Mouse (Mus musculus) gastrocnemius, adult 18-20 months (tissue): ENCODE data around the gene Tbc1d22a. TPM values are rescaled to one million over a fixed set of nuclear protein-coding genes. Genes with fewer than 3 reads are reported as not detected.

ENCODE experiments used
- DNase-seq: peaks from one replicate; pipeline ENCODE4 v3.0.0; 2021; ENCODE audit warnings: low spot score
- total RNA-seq, 2 experiments: library from RNA; stranded (reverse); gene quantifications; 2 replicates each; pipeline ENCODE4 v1.2.3; 2021

Gene Tbc1d22a
- total RNA-seq, 2 experiments from 2014 or later, result 15.6 to 17.1 TPM

- DNase-seq, result no peak
These were observed 17.7 kb downstream of the Tbc1d22a start for GRCm38 (mm10) chr15:86231831-86232512.

- DNase-seq, result no peak
These were observed 19.7 kb downstream of the Tbc1d22a start for GRCm38 (mm10) chr15:86234001-86234400.

GRCm38 (mm10) chr15:86234517-86235441 is 20.5 kb downstream of the Tbc1d22a start:
- peak; percentile 68 for DNase-seq

DNA sequence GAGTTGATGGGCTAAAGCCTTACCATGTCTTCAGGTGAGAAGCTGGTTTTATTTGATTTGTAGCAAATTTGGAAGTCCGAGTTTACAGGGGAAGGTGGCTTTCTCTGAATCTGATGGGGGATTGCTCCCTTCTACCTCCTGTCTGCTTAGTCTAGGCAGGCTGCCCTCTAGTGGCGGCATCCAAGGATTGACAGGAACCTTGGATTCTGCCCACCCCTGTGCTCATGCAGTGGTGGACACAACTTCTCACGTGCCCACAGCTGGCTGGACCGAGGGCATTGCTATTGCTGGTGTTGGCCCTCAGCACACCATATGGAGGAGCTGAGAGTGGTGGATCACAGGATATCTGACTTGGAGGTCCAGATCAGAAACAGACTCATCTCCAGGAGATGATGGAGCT is 22.0 kb downstream of the Tbc1d22a start:
- peak; percentile 39 for DNase-seq

DNA sequence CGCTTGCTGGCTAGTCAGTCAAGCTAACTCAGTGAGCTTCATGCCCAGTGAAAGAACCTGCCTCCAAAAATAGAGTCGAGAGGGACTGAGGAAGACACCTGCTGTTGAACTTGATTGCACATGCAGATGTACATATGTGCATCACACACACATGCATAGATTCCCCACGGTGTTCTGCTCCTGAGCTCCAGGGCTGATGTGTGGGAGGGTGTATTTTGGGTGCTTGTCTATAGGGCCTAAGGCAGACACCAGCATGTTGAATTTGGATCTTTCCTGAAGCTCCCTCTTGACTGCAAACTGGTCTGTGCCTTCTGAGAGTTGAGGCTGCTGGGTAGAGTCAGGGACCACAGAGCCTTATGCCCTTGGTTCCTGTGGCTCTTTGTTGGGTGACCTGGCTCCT is 23.8 kb downstream of the Tbc1d22a start:
- DNase-seq, result no peak

DNA sequence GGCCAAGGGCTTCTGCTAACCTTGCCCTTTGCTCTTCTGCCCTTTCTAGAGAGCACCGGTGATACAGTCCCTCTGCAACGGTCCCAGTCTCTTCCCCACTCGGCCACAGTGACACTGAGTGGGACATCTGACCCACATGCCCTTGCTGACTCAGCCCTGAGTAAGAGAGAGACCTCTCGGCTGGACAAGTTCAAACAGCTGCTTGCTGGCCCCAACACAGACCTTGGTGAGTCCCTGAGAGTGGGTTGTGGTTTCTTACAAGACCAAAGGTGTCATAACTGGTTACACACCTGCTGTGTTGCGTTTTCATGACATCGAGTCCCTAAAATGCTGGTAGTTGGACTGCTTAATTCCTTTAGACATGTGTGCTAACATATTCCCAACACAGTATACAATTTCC is 24.8 kb downstream of the Tbc1d22a start:
- DNase-seq, result no peak

GRCm38 (mm10) chr15:86239801-86240200 is 25.5 kb downstream of the Tbc1d22a start:
- DNase-seq, result peak; percentile 66

- DNase-seq, result peak; percentile 59
These were observed 29.4 kb downstream of the Tbc1d22a start for GRCm38 (mm10) chr15:86243708-86244107.

DNA sequence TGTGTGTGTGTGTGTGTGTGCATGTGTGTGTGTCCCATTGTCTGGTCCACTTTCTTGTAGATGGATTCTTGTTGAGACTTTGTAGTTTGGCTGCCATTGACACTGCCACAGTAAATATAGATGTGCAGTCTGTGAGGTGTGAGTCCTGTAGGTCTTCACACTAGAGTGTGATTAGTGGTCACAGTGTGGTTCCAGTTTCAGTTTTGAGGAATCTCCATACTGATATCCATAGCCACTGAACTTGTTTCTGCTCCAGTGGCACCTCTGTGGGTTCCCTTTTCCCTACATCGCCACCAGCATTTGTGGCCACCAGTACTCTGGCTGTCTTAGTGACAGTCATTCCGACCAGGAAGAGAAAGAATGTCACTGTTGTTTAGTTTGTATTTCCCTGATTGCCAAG is 30.1 kb downstream of the Tbc1d22a start:
- DNase-seq, result no peak

DNA sequence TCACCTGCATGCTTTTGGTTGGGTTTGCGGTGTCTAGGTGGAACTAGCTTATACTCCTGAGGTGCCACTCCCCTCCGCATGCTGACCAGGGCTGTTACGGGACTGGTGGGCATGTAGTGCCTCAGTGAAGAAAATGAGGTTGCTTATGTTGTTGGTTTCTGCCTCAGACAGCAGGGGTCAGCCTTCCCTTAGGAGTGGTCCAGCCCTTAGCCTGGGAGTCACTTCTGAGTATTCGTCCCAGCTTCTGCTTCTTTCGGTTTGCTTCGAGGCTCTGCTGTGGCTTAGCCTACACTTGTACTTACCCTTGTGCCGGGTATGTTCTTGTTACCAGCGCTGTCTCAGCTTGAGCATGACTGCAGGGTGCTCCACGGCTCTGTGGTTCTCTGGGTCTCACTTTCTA is 36.0 kb downstream of the Tbc1d22a start:
- peak; percentile 51 for DNase-seq

- DNase-seq, result no peak
These were observed 37.9 kb downstream of the Tbc1d22a start for GRCm38 (mm10) chr15:86252130-86252529.

DNA sequence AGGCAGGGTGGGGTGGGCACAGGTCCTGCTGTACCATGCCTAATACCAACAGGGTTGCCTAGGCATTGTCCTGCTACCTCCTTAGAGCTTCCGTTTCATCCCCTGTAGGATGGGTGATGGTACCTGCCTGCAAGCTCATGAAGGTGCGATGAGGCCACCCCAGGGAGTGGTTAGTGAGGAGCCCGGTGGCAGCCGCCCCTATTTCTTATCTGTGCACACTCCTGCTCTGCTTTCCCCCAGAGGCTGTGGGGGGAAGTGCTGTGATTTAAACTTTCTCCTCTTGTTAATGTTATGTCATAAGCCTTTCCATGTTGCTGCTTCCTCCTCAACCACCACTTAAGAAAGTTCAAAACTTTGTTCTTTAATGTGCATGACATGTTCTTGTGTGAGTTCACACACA is 38.4 kb downstream of the Tbc1d22a start:
- DNase-seq, result no peak

GRCm38 (mm10) chr15:86253411-86253810 is 39.2 kb downstream of the Tbc1d22a start:
- no peak for DNase-seq

GRCm38 (mm10) chr15:86256201-86256600 is 41.9 kb downstream of the Tbc1d22a start:
- no peak for DNase-seq

DNA sequence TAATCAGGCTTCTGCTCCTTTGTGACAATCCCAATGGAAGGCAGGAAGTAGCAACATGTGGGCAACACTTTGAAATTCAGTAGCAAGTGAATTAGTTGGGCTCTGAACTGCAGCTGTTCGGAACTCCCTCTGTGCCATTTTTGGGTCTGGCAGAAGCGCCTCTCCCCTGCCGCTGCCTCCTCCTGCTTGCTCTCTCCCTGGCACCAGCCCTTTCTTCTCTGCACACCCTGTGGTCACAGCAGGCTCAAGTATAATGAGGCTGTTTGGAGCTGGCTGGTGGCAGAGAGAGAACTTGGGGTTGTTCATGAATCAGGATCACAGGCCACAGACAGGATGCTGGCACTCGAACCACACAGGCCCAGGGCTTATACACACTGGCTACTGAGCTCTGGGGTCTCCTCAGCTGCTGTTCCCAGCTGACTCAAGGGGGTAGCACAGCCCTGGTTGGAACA is 42.5 kb downstream of the Tbc1d22a start:
- DNase-seq, result no peak

GRCm38 (mm10) chr15:86257916-86258685 is 43.8 kb downstream of the Tbc1d22a start:
- DNase-seq, result no peak

- no peak for DNase-seq
These were observed 45.0 kb downstream of the Tbc1d22a start for GRCm38 (mm10) chr15:86259233-86259632.

- DNase-seq, result no peak
These were observed 45.9 kb downstream of the Tbc1d22a start for GRCm38 (mm10) chr15:86260111-86260510.

- no peak for DNase-seq
These were observed 50.1 kb downstream of the Tbc1d22a start for GRCm38 (mm10) chr15:86264389-86264788.

DNA sequence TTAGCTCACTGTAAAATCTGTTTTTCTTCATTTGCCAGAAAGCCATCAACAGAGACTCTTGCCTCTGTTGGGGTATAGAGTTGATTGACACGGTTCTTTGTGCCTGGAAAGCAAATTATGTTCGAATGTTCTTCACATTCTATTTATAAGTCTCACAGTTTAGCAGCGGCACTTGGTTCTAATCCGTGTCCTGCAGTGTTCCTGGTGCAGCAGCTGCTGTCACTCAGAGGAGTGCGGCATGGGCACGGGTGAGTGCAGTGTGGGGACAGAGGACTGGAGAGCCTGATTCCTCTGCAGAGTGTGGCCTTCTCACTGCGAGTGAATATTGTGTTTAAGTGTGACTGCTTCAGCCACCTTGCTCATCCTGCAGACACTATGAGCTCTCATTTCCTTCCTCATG is 50.5 kb downstream of the Tbc1d22a start:
- no peak for DNase-seq

DNA sequence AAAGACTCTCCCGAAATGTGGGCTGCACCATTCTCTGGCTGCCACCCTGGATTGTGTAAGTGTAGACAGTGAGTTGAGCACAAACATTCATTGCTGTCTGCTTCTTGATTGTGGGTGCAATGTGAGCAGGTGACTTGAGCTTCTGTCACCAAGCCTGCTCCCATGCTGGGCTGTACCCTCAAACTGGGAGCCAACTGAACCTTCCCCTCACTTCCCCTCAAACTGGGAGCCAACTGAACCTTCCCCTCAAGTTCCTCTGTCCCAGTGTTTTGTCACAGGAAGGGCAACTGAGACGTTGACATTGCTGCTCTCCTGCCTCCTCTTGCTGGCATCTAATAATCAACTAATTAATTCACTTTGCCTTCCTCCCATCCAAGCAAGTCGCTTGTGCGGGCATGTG is 52.7 kb downstream of the Tbc1d22a start:
- no peak for DNase-seq

GRCm38 (mm10) chr15:86268526-86268925 is 54.3 kb downstream of the Tbc1d22a start:
- no peak for DNase-seq
